Mouse (Mus musculus) neural tube, embryonic 12.5 days (tissue): ENCODE measurements around the gene Nfatc2. TPM values are rescaled to one million over a fixed set of nuclear protein-coding genes. Genes with fewer than 3 reads are reported as not detected.

Source experiments
- ATAC-seq: fragments of 200-750 bp; cut with Nextera tagmentation; 2 replicates; pipeline ENCODE4 v1.8.0; 2017; ENCODE audit warnings: low read depth, mild to moderate bottlenecking, moderate TSS enrichment, moderate library complexity; ENCODE audit not compliant: low FRiP score
- H3K27ac ChIP-seq: fragments of 300-500 bp; sonication (generic); 2 replicates; pipeline ENCODE4 v1.5.1; 2016
- H3K27me3 ChIP-seq: fragments of 300-500 bp; sonication (generic); replicated peaks from 2 replicates; pipeline ENCODE4 v1.6.1; 2016; ENCODE audit warnings: mild to moderate bottlenecking
- H3K36me3 ChIP-seq: fragments of 300-500 bp; sonication (generic); 2 replicates; pipeline ENCODE4 v1.6.1; 2016; ENCODE audit warnings: mild to moderate bottlenecking
- H3K4me1 ChIP-seq: fragments of 300-500 bp; sonication (generic); 2 replicates; pipeline ENCODE4 v1.6.1; 2016
- H3K4me2 ChIP-seq: fragments of 300-500 bp; sonication (generic); replicated peaks from 2 replicates; pipeline ENCODE4 v1.6.1; 2016; ENCODE audit warnings: mild to moderate bottlenecking
- H3K4me3 ChIP-seq: fragments of 300-500 bp; sonication (generic); 2 replicates; pipeline ENCODE4 v1.5.1; 2016
- H3K9ac ChIP-seq: fragments of 300-500 bp; sonication (generic); 2 replicates; pipeline ENCODE4 v1.6.1; 2016; ENCODE audit warnings: mild to moderate bottlenecking
- H3K9me3 ChIP-seq: fragments of 300-500 bp; sonication (generic); 2 replicates; pipeline ENCODE4 v1.6.1; 2016; ENCODE audit warnings: mild to moderate bottlenecking
- WGBS: fragments of 180-500 bp; shearing (Covaris S2); methylation state at CpG from one replicate; pipeline ENCODE4 v1.1.7; 2016; 5-methylcytosine and 5-hydroxymethylcytosine counted together
- polyA plus RNA-seq: library from polyadenylated mRNA; unstranded; fragments of >200 nt; fragmentation: Nextera tagmentation; extraction: Ambion mirVana; gene quantifications from 2 replicates; pipeline ENCODE4 v1.2.1, GENCODE M21; 2016

The Nfatc2 gene
- 1.5 and 1.7 TPM in 2 replicates for polyA plus RNA-seq

GRCm38 (mm10) chr2:168601491-168602386 is at the start of gene Nfatc2:
Gene Nfatc2, minus strand, starts transcription at chr2:168601657.
- no peak within 1 kb of the TSS for H3K27ac ChIP-seq
- WGBS: under 1% methylated on average over 56 of the region's 56 CpGs

GRCm38 (mm10) chr2:168648171-168648570 is 46.7 kb upstream of the Nfatc2 start:
- Histone ChIP-seq H3K27me3 (no peaks in the 10 kb centered on the region), H3K9me3 (no peaks in the 10 kb centered on the region), H3K36me3 (peaks cover 69% of the 10 kb centered on the region), H3K9ac (no peak overlapping the region), H3K4me2 (no peak overlapping the region), H3K4me1 (peaks cover 3% of the 10 kb centered on the region; the same call in 1 of the 2 replicates), H3K27ac (no peak overlapping the region), H3K4me3 (no peak overlapping the region)
- ATAC-seq: no peak
- WGBS: 83% methylated on average over 8 of the region's 8 CpGs

More at GRCm38 (mm10) chr2:168601491-168602386, at the start of gene Nfatc2:
- Histone ChIP-seq H3K36me3 (no peaks in the 10 kb centered on the region), H3K27me3 (peaks cover 49% of the 10 kb centered on the region), H3K4me1 (peaks cover 31% of the 10 kb centered on the region), H3K9ac (peak within 1 kb of the TSS; percentile 55), H3K4me2 (peak within 1 kb of the TSS; percentile 78), H3K9me3 (no peaks in the 10 kb centered on the region), H3K4me3 (peak within 1 kb of the TSS; percentile 43)
- peak; percentile 70 for ATAC-seq

DNA sequence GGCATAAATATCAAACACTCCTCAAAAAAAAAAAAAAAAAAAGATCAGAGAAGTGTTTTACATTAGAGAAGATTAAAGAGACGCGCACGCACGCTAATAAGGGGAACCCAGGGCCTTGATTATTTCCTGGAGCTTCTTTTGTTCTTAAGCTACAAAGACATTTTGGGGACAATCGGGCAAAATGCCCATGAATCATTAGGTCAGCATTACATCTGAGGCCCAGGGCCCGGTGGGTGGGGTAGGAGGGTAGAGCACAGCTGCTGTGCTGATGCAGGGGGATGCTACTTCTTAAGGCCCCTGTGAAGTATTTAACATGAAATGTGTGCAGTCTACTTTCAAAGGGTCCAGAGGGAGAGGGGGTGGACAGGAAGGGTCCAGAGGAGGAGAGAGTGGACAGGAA is 43.4 kb upstream of the Nfatc2 start:
- H3K36me3 ChIP-seq: peaks cover 64% of the 10 kb centered on the region
- WGBS: 42% methylated on average over 6 of the region's 6 CpGs
- no peaks in the 10 kb centered on the region for H3K27me3 ChIP-seq
- H3K9me3 ChIP-seq: no peaks in the 10 kb centered on the region
- no peak overlapping the region for H3K9ac ChIP-seq
- H3K4me3 ChIP-seq: no peak overlapping the region
- H3K27ac ChIP-seq: no peak overlapping the region
- no peak overlapping the region for H3K4me2 ChIP-seq
- no peak for ATAC-seq
- H3K4me1 ChIP-seq: peaks cover 3% of the 10 kb centered on the region; the same call in 1 of the 2 replicates

DNA sequence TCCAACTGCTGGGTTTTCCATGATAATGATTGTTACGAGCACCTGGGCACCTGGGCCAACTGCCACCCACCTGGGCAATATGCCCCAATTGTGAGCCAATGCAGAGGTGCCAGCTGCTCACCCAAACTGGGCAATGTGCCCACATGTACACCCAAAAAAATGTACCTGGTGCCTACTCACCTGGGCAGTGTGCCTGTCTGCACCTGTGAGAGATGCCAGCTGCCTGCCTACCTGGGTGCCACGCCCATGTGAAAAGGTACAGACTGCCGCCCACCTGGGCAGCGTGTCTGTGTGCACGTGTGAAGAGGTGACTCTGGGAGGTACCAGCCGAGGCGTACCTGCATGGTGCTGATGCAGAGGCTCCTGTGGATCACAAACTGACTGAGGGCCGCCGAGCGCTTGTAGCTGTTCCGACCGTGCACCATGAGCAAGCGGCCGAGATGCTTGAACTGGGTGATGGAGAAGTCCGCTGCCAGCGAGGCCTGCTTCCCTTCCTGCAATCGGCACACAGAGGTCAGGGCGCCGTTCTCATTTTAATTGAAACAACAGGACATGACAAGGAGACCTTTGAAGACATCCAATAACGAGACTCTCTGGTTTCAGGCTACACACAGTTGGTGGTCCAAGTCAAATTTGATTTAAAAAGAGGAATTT is 42.2 kb upstream of the Nfatc2 start:
- WGBS: 86% methylated on average over 20 of the region's 20 CpGs
- no peak overlapping the region for H3K9ac ChIP-seq
- no peaks in the 10 kb centered on the region for H3K9me3 ChIP-seq
- no peaks in the 10 kb centered on the region for H3K27me3 ChIP-seq
- no peak overlapping the region for H3K4me2 ChIP-seq
- H3K36me3 ChIP-seq: peaks cover 64% of the 10 kb centered on the region
- H3K4me1 ChIP-seq: peaks cover 3% of the 10 kb centered on the region; the same call in 1 of the 2 replicates
- H3K4me3 ChIP-seq: no peak overlapping the region
- no peak overlapping the region for H3K27ac ChIP-seq
- no peak for ATAC-seq

DNA sequence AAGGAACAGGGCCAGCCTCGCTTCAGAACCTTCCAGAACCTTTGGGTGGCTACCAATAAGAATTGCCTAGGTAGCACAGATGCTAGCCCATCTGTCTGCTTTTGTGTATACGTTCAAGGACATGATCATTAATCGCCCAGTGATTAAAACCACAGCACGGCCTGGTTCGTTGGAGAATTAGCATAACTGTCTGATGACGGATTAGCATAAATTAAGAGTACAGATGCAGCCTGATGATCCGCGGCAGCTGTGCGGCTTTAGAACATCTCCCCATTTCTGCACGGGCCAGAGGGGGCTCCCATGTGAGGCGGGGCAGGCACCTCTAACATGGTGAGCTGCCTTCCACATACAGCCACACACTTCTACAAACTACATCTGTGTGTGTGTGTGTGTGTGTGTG is 40.7 kb upstream of the Nfatc2 start:
- 72% methylated on average over 11 of the region's 11 CpGs for WGBS
- H3K27me3 ChIP-seq: no peaks in the 10 kb centered on the region
- H3K4me2 ChIP-seq: no peak overlapping the region
- no peaks in the 10 kb centered on the region for H3K9me3 ChIP-seq
- no peak overlapping the region for H3K9ac ChIP-seq
- H3K4me3 ChIP-seq: no peak overlapping the region
- H3K36me3 ChIP-seq: peaks cover 61% of the 10 kb centered on the region
- peaks cover 3% of the 10 kb centered on the region; the same call in 1 of the 2 replicates for H3K4me1 ChIP-seq
- ATAC-seq: no peak
- no peak overlapping the region for H3K27ac ChIP-seq

- Histone ChIP-seq H3K36me3 (peaks cover 61% of the 10 kb centered on the region), H3K4me2 (no peak overlapping the region), H3K27ac (no peak overlapping the region), H3K4me1 (peaks cover 3% of the 10 kb centered on the region; the same call in 1 of the 2 replicates), H3K9me3 (no peaks in the 10 kb centered on the region), H3K4me3 (no peak overlapping the region), H3K9ac (no peak overlapping the region), H3K27me3 (no peaks in the 10 kb centered on the region)
- WGBS: 94% methylated on average over 9 of the region's 9 CpGs
- no peak for ATAC-seq
These were observed 39.0 kb upstream of the Nfatc2 start for GRCm38 (mm10) chr2:168640460-168640859.

- H3K4me3 ChIP-seq: no peak overlapping the region
- no peak overlapping the region for H3K9ac ChIP-seq
- H3K27ac ChIP-seq: no peak overlapping the region
- no peaks in the 10 kb centered on the region for H3K27me3 ChIP-seq
- H3K36me3 ChIP-seq: peaks cover 49% of the 10 kb centered on the region
- WGBS: 84% methylated on average over 7 of the region's 7 CpGs
- H3K9me3 ChIP-seq: no peaks in the 10 kb centered on the region
- H3K4me1 ChIP-seq: no peaks in the 10 kb centered on the region
- H3K4me2 ChIP-seq: no peak overlapping the region
- ATAC-seq: no peak
These were observed 33.4 kb upstream of the Nfatc2 start for GRCm38 (mm10) chr2:168634881-168635280.

GRCm38 (mm10) chr2:168633301-168633816 is 31.9 kb upstream of the Nfatc2 start:
- H3K4me2 ChIP-seq: no peak overlapping the region
- no peak for ATAC-seq
- peaks cover 38% of the 10 kb centered on the region for H3K36me3 ChIP-seq
- no peaks in the 10 kb centered on the region for H3K27me3 ChIP-seq
- no peak overlapping the region for H3K9ac ChIP-seq
- WGBS: 53% methylated on average over 14 of the region's 14 CpGs
- H3K4me3 ChIP-seq: no peak overlapping the region
- no peak overlapping the region for H3K27ac ChIP-seq
- no peaks in the 10 kb centered on the region for H3K9me3 ChIP-seq
- H3K4me1 ChIP-seq: no peaks in the 10 kb centered on the region

- no peaks in the 10 kb centered on the region for H3K4me1 ChIP-seq
- no peak overlapping the region for H3K4me2 ChIP-seq
- no peaks in the 10 kb centered on the region for H3K9me3 ChIP-seq
- H3K4me3 ChIP-seq: no peak overlapping the region
- H3K27me3 ChIP-seq: no peaks in the 10 kb centered on the region
- 86% methylated on average over 6 of the region's 6 CpGs for WGBS
- ATAC-seq: no peak
- H3K9ac ChIP-seq: no peak overlapping the region
- H3K27ac ChIP-seq: no peak overlapping the region
- H3K36me3 ChIP-seq: peaks cover 30% of the 10 kb centered on the region
These were observed 31.1 kb upstream of the Nfatc2 start for GRCm38 (mm10) chr2:168632543-168632942.

DNA sequence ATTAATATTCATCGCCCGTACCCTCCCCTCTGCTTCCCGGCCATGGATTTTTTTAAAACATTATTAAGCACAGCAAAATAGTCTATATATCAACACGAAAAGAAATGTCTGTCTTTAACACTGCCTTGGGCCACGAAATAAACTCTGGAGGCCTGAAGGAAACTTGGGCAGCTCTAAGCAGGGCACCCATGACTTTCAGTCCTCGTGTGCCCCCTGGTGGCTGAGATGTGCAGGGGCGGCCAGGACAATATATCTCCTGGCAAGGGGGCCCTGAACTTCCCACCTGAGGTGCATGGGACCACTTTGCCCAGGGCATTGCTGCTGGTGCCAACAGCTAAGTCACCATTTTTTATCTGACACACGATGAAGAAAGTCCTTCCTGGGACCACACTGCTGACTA is 27.3 kb upstream of the Nfatc2 start:
- H3K4me1 ChIP-seq: peaks cover 16% of the 10 kb centered on the region
- H3K36me3 ChIP-seq: peaks cover 10% of the 10 kb centered on the region; the same call in 1 of the 2 replicates
- no peak overlapping the region for H3K9ac ChIP-seq
- H3K4me3 ChIP-seq: no peak overlapping the region
- H3K27me3 ChIP-seq: no peaks in the 10 kb centered on the region
- 29% methylated on average over 8 of the region's 8 CpGs for WGBS
- no peak overlapping the region for H3K4me2 ChIP-seq
- ATAC-seq: peak; percentile 54; the same call in 1 of the 2 replicates
- H3K9me3 ChIP-seq: 0 out of 2 replicates have a peak, but pooled peaks cover 4% of the 10 kb centered on the region
- no peak overlapping the region for H3K27ac ChIP-seq

- peaks cover 7% of the 10 kb centered on the region; the same call in 1 of the 2 replicates for H3K36me3 ChIP-seq
- H3K4me2 ChIP-seq: no peak overlapping the region
- 66% methylated on average over 20 of the region's 20 CpGs for WGBS
- no peak overlapping the region for H3K9ac ChIP-seq
- no peak overlapping the region for H3K27ac ChIP-seq
- 0 out of 2 replicates have a peak, but pooled peaks cover 4% of the 10 kb centered on the region for H3K9me3 ChIP-seq
- peaks cover 16% of the 10 kb centered on the region for H3K4me1 ChIP-seq
- H3K27me3 ChIP-seq: no peaks in the 10 kb centered on the region
- H3K4me3 ChIP-seq: no peak overlapping the region
- no peak for ATAC-seq
These were observed 26.6 kb upstream of the Nfatc2 start for GRCm38 (mm10) chr2:168627829-168628770.
